Mouse (Mus musculus): ENCODE measurements at regions not wholly inside any gene's neighbourhood (a gene's known extent, or its start where the extent isn't known, plus 50 kb on each side); places are given as distances from the start of the nearest gene placed in this dataset.

- no peak for DNase-seq
Measured at GRCm38 (mm10) chr8:35192515-35192914, 573.1 kb upstream of the Gm19410 start.

- DNase-seq: no peak
Measured at GRCm38 (mm10) chr8:35193771-35194170, 571.8 kb upstream of the Gm19410 start.

- no peak for DNase-seq
Measured at GRCm38 (mm10) chr8:35196189-35196588, 569.4 kb upstream of the Gm19410 start.

- DNase-seq: no peak
Measured at GRCm38 (mm10) chr8:35198766-35199165, 566.8 kb upstream of the Gm19410 start.

GRCm38 (mm10) chr8:35201416-35201815 lies 564.2 kb upstream of the Gm19410 start:
- no peak for DNase-seq

GRCm38 (mm10) chr8:35204971-35205370 lies 560.6 kb upstream of the Gm19410 start:
- DNase-seq: peak; percentile 27 to 50

GRCm38 (mm10) chr8:35205536-35205935 lies 560.1 kb upstream of the Gm19410 start:
- peak; percentile 69 to 71 for DNase-seq

GRCm38 (mm10) chr8:35206271-35206670 lies 559.3 kb upstream of the Gm19410 start:
- peak in 1 of 2 experiments; percentile 47 for DNase-seq

GRCm38 (mm10) chr8:35208357-35208756 lies 557.2 kb upstream of the Gm19410 start:
- peak; percentile 33 to 55 for DNase-seq

GRCm38 (mm10) chr8:35211506-35212452 lies 553.8 kb upstream of the Gm19410 start:
- DNase-seq: no peak

- DNase-seq: no peak
Measured at GRCm38 (mm10) chr8:35213515-35213914, 552.1 kb upstream of the Gm19410 start.

- DNase-seq: no peak
Measured at GRCm38 (mm10) chr8:35217604-35218003, 548.0 kb upstream of the Gm19410 start.

- no peak for DNase-seq
Measured at GRCm38 (mm10) chr8:35218327-35218726, 547.3 kb upstream of the Gm19410 start.

GRCm38 (mm10) chr8:35224053-35224924 lies 541.3 kb upstream of the Gm19410 start:
- no peak for DNase-seq

- no peak for DNase-seq
Measured at GRCm38 (mm10) chr8:35224925-35225244, 540.7 kb upstream of the Gm19410 start.

- no peak for DNase-seq
Measured at GRCm38 (mm10) chr8:35227079-35227478, 538.5 kb upstream of the Gm19410 start.

- peak; percentile 45 to 63 for DNase-seq
Measured at GRCm38 (mm10) chr8:35228449-35228848, 537.1 kb upstream of the Gm19410 start.

GRCm38 (mm10) chr8:35233520-35234186 lies 531.9 kb upstream of the Gm19410 start:
- no peak for DNase-seq

- DNase-seq: no peak
Measured at GRCm38 (mm10) chr8:35234436-35234835, 531.2 kb upstream of the Gm19410 start.

GRCm38 (mm10) chr8:35235815-35236509 lies 529.6 kb upstream of the Gm19410 start:
- DNase-seq: no peak

- no peak for DNase-seq
Measured at GRCm38 (mm10) chr8:35237279-35237678, 528.3 kb upstream of the Gm19410 start.

GRCm38 (mm10) chr8:35240884-35241283 lies 524.7 kb upstream of the Gm19410 start:
- DNase-seq: no peak
